Comparison of ENCODE assay signal across 27 mouse cellular contexts in genomic region chr16:72786636-72787035, GRCm38 (mm10).
"Had no signal": no experiment of that assay in that cellular context is flagged by ENCODE, and none has a peak within 500 bp of the region (broad histone marks: within the 10 kb centered on the region; RNA-seq: fewer than 3 reads in every experiment).

No protein-coding gene starts in this region.

- H3K4me1 ChIP-seq: hindbrain, embryonic 15.5 days; kidney, embryonic 15.5 days; limb, embryonic 12.5 days had no signal

- H3K36me3 ChIP-seq: heart, embryonic 13.5 days; heart, embryonic 15.5 days; hindbrain, embryonic 13.5 days; hindbrain, embryonic 15.5 days; kidney, embryonic 15.5 days; limb, embryonic 12.5 days had no signal

- H3K9ac ChIP-seq: heart, embryonic 13.5 days; heart, embryonic 15.5 days; hindbrain, embryonic 13.5 days; hindbrain, embryonic 15.5 days; kidney, embryonic 15.5 days; limb, embryonic 12.5 days had no signal

- DNase-seq: gastrocnemius, adult 2 months; gastrocnemius, postnatal 10 days; gastrocnemius, postnatal 36 days; heart, adult 11 months; heart, adult 2 months; heart, postnatal 14 days; heart, postnatal 36 days; kidney, adult 11 months; kidney, adult 2 months; kidney, adult 9 months; kidney, postnatal 14 days; kidney, postnatal 36 days; layer of hippocampus, adult 9-11 months; layer of hippocampus, postnatal 36 days; left cerebral cortex, postnatal 4 days; liver had no signal

- H3K4me3 ChIP-seq: gastrocnemius, adult 2 months; heart, adult 2 months; heart, embryonic 13.5 days; heart, embryonic 15.5 days; hindbrain, embryonic 13.5 days; hindbrain, embryonic 15.5 days; kidney, embryonic 15.5 days; limb, embryonic 12.5 days had no signal

- H3K27me3 ChIP-seq: heart, embryonic 13.5 days; heart, embryonic 15.5 days; hindbrain, embryonic 13.5 days; hindbrain, embryonic 15.5 days; kidney, embryonic 15.5 days; limb, embryonic 12.5 days had no signal

- ATAC-seq: hindbrain, postnatal 0 days; intestine, embryonic 16.5 days had no signal

- H3K9me3 ChIP-seq: heart, embryonic 13.5 days; heart, embryonic 15.5 days; hindbrain, embryonic 13.5 days; hindbrain, embryonic 15.5 days; kidney, embryonic 15.5 days; limb, embryonic 12.5 days had no signal

- H3K4me2 ChIP-seq: heart, embryonic 11.5 days; heart, embryonic 13.5 days; heart, embryonic 15.5 days; hindbrain, embryonic 13.5 days; hindbrain, embryonic 15.5 days; kidney, embryonic 15.5 days; limb, embryonic 12.5 days; liver, embryonic 11.5 days had no signal

- H3K27ac ChIP-seq: gastrocnemius, adult 2 months; heart, adult 2 months; heart, embryonic 13.5 days; heart, embryonic 15.5 days; hindbrain, embryonic 13.5 days; hindbrain, embryonic 15.5 days; hindbrain, postnatal 0 days; kidney, embryonic 15.5 days; kidney, postnatal 0 days; limb, embryonic 12.5 days had no signal
